Mouse (Mus musculus) spleen, postnatal 14 days (tissue): ENCODE results near the gene Gps1.
"Not testable (repeated sequence)": the region's sequence is repeated elsewhere in the genome, so short reads cannot be mapped to it uniquely, and the experiment has no call there.

Experiments
- DNase-seq, 2 experiments: peaks; one replicate each; pipeline ENCODE4 v3.0.0; 2021 to 2022; ENCODE audit warnings: low spot score in 2 of 2

The Gps1 gene

DNA sequence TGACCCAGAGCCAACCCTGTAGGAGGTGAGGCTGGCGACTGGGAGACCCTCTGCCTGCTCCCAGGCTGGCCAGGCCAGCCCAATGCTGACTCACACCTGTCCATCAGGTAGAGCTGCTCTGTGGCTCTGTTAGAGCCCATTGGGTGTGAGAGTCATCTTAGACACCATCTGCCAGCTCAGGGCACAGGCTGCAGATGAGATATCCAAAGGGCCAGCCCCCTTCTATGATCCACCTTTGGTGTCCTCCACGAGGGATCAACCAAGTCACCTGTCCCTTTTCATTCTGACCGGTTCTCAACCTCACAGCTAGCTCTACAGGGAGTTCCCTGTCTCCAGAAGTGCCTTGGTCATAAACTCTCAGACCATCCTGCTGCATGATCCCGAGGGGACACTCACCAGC lies 38.2 kb downstream of the Gps1 start:
- no peak for DNase-seq

DNA sequence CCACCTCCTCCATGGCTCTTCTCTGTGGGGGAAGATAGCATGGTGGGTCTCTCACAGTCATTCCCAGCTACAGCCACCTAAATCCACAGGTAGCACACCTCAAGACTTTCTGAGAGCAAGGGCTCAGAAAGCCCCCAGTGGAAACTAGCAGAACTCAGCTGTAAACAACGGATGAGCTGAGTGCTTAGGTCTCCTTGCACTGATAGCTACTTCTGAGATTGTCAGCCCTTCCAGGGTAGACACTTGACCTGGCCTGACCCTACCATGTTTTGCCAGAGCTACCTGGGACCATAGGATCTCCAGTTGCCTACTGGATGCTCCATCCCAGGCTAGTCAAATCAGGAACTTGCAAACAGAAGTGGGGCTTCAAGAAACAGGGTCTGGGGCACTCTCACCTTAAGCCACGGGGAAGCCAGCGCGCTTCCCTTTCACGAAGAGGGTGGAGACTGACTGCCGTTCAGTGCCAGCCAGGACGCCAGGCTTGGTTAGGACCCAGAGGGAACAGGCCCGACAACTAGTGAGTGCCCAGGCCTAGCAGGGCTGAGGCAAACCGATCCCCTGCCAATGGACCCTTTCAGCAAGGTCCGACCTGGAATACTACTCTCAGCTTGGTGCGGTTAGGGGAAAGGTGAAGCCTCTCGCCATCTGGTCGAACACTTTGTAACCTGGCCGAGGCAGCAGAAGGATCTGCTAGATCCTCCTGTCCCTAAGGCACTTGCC lies 38.9 kb downstream of the Gps1 start:
- no peak for DNase-seq

DNA sequence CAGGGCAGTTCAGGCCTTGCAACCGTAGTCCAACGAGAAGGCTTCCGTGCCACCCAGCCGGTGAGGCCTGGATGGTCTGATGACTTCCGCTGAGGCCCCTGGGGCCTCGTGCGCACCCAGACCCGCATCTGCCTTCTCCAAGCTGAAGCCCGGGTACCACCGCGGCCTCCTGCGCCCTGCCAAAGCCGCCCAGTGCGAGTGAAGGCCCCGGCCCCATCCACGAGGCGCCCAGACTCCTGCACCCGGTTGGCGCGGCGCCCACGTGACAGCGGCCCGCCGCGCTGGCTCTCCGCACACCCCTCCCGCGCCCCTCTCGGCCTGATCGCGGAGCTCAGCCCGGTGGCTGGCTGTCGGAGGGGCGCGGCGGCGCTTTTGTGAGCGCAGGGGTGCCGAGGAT lies 39.5 kb downstream of the Gps1 start:
- DNase-seq = peak in 1 of 2 experiments; percentile 36

DNA sequence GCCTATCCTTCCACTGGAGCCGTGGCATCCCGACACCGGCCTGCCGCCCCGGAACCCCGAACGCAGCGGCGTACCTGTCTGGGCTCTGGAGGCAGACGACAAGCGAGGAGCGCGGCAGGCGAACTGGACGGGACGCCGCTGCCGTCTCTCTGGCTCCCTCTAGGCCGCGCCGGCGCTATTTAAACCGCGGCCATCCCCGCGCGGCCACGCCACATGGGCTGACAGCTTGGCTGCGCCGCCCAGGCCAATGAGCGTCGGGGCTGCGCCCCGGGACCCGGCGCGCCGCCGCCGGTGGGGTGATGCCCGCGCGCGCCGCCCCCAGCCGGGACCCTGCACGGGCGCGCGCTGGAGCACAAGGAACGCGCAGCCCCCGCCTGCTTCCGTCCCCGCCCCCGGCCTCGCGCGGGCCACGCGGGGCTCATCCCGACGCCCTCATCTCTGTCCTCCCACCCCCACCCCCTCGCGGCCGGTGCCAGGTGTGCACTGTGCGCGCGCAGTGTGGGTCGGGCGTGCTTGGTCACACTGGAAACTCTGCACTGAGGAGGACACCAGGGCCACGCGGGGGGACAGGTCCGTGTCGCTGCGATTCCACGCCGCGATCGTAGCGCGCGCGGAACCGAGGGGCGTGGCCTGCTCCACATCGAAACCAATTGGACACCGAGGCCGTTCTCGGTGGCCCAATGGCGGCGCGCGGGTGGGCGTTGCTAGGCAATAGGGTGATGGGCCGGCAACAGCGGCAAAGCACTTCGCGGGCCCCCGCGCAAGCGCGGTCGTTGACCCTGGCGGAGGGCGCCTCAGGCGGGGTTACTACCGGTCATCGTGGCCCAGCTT lies 40.1 kb downstream of the Gps1 start, which contains the start of gene Fasn:
Gene Fasn, minus strand, starts transcription at position 592 of the 831 bp plus-strand sequence.
- peak; percentile 83 to 89 for DNase-seq

DNA sequence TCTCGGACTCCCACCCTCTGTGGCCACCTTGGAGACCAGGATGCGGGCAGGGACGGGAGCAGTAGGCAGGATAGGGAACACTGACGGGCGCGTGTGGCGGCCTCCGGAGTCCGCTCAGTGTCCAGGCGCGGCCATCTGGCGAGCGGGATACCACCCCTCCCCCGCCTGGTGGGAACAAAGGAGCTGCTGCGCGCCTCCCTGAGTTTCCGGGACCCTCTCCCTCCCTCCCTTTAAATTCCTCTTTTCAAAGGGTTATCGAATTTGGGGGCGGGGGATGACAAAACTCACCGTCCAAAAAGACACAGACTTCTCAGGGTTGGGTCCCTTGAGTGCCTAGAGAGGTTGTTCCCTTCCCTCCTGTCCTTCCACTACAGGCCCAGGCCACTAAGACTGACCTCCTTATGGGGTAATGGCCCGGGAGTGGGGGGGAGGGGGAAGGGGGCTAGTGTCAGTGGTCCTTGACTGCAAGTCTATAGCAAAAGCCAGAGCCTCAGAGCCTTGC lies 40.8 kb downstream of the Gps1 start:
- no peak for DNase-seq

DNA sequence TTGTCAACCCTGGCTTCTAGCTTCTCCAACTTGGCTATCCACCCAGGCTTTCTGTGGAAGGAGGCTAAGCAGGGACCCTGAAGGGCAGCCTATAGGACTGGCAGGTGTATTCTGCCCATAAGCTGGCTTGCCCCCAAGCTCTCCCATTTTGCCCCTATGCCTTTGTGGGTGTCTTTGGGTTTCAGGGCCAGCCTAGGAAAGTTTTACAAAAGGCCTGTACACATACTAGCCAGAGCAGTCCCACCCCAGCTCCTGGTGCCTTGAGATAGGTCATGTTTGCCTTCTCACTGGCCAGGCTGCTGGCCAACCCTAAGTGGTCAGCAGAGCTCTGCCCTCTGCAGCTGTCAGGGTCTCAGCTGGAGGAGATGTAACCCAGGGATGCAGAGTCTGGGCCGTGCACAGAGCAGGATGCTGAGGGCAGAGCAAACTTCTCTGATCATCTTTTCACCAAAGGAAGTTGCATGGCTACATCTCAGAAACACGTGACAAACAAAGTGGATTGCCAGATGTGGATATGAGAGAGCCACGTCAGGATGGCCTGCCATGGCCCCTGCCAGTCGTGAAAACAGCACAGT lies 41.3 kb downstream of the Gps1 start:
- DNase-seq = no peak

DNA sequence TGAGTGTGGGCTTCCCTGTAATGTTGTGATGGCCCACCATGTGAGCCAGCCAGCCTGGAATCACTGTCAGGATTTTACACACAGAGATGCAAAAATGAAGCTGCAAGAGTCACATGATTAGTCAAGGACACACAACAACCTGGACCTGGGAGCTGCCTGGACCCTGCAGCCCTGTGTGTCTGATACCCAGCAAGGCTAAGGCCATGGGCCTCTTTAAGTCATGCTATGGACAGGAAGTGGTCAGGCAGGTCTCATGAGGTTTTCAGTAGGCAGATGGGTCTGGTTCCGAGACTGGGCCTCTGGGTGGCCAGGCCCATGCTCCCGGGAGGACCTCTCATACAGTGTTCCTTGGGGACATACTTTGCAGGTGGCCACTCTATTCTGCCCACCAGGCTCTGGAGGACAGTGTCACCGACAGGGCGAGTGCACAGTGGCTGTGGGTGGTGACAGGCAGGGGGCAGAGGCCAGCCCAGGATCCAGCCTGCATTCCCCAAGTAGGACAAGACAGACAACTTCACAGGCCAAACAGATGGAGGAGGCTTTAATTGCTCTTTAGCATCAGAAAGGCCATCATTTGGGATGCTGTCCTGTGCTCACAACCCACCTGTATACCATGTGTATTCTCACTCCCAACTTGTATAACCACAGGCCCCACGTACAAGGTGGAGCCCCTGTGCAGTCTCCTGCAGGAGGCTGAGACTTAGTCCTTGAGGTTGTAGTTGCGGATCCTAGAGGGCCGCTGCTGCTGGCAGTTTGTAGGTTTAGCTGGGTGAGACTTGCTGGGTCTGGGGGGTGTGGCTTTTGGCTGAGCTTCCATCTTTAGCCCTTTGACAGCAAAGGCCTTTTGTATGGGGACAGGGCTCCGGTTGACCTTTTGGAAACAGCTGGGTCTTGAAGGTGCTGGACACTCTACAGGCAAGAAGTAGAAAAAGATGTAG lies 42.2 kb downstream of the Gps1 start:
- DNase-seq = no peak

DNA sequence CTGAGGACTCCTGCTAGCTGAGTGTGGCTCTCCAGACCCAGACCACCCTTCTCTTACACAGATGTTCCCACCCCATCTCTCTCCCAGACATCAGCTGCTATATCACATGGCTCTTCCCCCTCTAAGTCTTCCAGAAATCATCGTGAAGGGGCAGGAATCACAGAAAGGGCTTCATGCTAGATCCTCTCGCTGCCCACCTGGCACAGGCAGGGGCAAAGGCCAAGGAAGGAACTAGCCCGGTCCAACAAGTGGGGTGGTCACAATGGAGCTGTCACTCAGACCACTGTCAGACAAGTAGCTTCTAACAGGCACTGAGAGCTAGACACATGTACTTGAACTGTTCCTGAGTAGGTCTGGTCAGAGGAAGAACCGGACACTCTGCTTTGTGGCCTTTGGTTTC lies 44.3 kb downstream of the Gps1 start:
- no peak for DNase-seq

DNA sequence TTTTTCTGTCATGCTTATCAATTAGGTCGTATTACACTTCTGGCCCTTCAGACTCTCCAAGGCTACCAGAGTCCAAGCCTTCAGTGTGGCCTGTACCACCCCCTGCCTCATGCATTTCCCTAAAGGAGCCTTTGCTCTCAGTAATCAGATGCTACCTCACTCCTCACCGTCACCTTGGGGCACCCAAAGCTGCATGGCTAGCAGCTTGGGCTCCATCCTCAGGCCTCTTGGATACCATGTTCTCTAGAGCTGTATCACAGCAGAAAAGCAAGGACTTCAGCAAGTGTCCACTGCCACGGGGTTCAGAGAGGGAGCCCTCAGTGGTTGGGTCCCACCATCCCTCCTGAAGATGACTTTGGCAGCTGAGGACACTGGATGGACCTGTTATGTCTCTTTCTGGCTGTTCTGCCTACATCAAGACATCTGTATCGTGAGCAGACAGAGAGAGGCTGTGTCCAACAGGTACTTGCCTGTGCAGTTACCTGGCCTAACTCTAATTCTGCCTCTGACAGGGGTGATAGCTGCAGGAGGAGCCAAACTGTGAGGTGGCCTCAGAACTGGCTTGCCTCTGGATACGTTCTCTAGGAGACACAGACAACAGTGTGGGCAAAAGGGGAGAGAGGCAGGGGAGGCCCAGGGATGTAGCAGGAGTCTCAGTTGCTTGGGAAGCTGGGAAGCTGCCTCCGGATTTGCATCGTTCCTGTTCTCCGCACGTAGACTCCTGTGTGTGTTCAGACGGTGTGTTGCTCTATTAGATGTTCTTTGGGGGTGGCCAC lies 45.9 kb downstream of the Gps1 start:
- DNase-seq = no peak

DNA sequence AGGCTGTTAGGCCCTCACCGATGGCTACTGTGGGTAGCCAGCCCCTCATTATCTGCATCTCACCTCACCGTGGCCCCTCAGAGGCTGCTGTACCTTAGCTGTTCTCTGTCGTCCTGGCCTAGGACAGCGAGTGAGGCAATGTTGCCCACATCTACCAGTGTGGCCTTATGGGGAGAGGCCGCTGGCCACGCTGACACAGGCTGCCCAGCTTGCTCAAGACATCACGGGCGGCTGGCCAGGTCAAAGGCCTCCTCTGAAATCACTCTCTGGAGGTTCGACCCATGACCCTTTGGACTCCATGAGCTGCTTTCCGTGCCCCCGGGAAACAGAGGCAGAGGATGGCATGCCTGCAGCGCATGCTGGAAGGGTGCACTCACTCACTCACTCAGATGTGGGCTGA lies 46.6 kb downstream of the Gps1 start:
- no peak for DNase-seq

DNA sequence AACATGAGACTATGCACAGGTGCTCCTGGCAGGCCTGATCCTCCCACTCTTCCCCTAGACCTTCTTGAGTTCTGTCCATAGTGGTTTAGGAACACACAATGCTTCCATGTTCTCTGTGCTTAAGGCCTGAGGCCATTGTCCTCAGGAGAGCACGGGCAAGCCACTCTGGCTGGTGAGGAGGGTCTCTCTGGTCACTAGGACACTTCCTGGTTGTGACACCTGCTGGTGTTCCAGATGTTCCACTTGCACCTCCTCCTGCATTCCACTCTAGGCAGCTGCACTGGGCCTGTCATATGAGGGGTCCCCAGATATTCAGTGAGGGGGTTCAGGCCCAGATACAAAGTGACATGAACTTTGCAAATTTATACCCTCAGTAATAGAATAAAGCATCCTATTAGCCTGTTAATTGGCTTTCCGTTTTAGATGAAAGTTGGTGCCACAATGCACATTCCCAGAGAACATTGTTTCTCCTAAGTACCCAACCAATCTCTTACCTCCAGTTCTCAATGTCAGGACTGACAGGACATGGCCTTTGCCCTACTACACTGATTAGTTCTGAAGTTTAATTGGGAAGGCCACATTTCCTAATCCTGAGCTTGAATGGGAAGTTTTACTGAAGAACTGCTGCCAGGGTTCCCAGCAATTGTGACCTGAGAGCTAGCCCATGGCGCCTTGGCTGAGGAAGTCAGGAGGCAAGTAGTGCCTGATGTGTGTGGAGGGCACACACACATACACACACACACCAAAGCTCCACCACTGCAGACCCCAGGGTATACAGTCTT lies 47.8 kb downstream of the Gps1 start:
- DNase-seq = no peak

DNA sequence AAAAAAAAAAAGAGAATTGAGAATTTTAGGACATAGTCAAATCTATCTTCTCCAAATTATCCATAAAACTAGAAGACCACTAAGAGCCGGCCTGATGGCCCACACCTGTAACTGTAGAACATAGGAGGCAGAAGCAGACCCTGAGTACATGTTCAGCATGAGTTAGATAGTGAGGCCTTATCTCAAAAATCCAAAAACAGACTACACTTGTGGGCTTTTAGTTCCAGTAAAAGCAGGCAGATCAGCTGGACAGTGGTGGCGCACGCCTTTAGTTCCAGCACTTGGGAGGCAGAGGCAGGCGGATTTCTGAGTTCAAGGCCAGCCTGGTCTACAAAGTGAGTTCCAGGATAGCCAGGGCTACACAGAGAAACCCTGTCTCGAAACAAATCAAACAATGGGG lies 48.9 kb downstream of the Gps1 start:
- DNase-seq = not testable (repeated sequence)

DNA sequence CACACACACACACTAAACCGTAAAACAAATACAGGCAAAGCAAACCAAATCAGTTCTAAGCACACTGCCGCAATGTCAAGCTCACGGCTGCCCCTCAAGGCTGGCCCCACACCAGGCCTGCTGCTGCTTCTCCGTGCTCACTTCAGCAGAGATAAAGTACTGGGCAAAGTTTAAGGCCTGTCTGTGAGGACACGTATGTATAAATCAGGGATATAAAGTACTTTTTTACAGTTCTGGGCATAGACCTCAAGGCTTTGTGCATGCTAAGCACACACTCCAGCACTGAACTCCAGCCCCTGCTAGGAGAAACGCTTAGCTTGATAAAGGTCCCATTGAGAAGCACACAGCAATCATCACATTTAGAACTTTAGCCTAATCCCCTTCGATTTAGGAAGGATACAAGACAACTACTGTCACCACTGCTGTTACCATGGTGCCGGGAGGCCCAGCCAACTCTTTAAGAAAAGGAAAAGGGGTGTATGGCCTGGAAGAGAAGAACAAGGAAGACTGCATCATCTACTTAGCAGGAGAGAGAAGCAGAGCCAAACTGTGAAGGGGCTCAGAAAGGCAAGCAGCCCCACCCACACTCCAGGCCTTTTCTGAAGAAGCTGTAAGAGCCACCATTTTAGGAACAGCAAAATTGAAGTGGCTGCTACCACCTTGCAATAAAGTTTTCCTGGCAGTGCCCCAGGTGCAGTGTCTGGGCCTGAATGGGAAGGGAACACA lies 49.6 kb downstream of the Gps1 start:
- no peak for DNase-seq
